Mouse (Mus musculus) right cerebral cortex, postnatal 36 days (tissue): ENCODE measurements around the gene Stoml2.

Experiments used
- DNase-seq, 2 experiments: peaks; one replicate each; pipeline ENCODE4 v3.0.0; 2022; ENCODE audit warnings: low spot score in 2 of 2, mixed read lengths in 1 of 2

Stoml2 gene

DNA sequence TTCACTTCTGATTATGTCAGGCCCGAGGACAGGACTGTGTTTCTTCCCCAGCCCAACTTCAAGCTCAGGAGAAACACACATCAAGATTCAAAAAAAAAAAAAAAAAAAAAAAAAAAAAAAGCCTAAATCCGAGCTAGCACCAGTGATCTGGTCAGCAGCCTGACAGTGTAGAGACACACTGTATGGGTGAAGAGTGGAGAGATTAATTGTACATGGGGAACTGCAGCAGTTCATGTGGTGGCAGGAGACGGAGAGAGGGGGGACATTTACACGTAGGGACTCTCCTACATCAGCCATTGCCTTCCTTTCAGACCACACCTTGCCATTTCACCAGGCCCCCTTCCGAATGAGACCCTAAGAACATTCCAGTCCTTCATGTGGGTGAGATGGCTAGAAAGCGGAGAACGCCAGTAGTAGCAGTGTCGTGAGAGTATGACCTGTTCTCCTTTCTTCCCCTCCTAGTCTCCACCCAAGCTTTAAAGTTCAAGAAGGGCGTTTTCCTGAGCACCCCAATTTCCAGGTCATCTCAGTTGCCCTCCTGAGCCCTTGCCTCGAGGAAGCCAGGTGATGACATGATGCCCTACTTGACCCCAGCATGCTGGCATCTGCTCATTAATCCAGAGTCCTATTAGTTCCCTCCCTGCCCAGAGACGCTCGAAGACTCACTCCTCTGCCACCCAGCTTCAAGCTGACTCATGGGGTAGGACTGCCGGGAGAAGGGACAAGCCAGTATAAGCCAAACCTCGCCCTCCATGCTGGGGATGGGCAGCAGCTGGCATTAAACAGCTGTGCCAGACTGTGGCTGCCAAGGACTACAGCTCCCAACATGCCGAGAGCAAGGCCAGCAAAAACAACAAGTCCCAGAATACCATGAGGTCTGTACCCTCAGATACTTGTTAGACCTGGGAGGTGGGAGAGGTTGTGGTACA is 7.3 kb upstream of the Stoml2 start:
- no peak for DNase-seq

DNA sequence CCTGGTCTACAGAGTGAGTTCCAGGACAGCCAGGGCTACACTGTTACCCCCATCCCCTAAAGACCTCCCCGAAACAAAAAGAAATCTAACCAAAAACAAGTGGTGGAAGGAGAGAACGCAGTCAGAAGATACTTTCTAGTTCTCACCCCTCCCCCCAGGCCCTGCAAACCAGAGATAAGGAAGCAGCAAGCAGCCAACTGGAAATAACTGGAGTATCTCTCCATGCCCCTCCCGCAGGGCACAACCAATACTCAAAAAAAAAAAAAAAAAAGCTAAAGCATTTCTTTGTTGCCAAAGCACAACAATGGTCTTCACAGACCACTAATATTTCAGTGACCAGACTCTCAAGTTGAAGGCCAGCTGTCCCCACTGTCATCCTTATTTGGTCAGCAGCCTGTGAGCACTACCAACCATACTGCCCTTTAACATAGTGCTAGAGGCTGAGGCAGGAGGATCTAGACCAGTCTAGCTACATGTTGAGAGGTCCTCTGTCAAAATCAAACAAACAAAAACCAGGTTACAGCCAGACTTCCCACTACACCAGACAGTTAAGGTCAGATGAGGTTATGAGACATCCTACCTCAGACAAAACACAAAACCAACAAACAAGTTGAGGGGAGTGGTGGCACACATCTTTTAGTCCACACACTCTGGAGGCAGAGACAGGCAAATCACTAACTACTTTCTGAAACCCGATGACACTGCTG is 6.5 kb upstream of the Stoml2 start:
- no peak for DNase-seq

DNA sequence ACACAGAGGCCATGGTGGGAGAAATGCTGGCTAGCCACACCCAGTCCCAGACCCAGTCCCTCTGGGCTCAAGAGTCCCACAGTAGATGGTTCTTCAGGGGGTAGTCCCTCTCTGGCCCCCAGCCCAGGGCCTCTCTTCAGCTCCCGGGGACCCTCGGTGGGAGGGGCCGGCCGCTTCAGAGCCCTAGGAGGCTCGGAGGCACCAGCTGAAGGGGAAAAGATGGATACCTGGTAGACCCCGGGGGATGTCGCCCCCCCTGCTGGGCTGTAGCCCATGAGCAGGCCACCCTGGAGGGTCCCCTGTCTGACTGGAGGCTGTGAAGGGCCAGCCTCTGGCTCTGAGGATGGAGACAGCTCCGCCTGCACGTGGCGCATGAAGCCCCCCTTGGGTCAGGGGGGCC is 4.8 kb upstream of the Stoml2 start:
- DNase-seq: no peak

DNA sequence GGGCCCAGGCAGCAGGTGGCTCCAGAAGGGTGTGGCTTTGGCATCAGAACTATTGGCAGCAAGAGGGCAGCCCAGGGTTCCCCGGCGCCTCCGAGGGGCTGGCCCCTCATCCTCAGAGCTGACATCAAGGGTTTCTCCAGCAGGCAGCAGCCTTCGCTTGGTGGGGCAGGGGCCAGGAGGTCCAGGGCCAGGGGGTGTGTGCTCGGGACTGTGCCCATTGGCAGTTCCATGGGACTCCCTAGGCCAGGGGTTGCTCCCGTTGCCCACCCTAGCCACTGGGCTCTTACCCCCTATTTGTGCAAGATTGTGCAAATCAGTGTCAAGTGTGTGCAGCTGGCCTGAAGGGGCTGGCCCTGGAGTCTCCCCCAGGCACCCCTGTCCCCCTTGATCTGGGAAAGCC is 4.3 kb upstream of the Stoml2 start:
- DNase-seq: no peak

DNA sequence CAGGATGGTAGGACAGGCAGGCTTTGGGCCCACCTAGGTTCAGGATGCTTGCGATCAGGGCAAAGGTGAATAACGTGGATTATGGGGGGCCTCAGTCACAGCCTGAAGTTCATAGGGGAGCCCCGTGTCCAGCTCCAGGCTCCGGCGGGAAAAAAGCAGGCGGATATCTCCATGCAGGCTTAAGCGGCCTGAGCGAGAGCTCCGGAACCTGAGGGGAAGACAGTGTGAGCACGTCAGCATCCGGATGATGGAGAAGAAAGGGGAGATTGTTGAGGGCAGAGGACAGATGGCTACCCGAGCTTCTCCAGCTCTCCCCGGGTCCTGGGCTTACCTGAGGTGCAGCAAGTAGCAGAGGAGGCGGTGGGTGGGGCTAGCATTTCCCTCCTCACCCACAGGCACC is 2.0 kb upstream of the Stoml2 start:
- no peak for DNase-seq

DNA sequence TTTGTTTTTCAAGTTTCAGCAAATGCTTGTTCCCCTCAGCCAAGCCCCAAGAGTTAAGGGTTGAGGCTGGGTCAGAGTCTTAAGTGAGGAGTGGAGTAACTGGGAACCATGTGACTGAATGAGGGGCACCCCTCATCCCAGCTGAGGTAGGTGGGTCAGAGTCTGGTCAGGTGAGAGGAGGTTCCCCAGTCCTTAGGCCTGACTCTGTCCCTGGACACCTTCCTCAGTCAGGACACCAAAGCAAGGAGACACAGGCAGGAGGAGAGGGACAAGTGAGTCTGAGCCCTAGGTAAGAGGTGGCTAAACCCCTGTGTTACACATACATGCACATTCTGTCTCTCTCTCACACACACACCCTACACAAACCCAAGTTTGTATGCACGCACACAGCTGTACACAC is 991 bp upstream of the Stoml2 start:
- no peak for DNase-seq

DNA sequence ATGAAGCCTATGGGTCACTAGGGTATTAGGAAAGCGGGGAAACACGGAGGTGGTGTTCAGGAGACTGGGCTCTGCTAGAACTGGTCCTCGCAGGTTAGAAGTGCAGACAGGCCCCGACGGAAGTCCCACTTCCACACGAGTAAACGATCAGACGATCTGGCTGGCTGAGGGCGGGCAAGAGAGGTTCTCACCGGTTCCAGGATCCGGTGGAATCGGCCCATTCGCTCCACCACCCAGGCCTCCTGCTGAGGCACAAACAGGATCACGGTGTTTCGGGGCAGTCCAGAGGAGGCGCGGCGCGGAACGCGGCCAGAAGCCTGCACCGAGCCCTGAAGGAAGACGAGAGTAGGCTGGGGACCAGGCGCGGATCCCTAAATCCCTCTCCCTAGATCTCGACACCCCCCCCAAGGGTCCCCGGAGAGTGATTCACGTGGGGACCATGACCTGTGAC is 705 bp downstream of the Stoml2 start:
- no peak for DNase-seq

DNA sequence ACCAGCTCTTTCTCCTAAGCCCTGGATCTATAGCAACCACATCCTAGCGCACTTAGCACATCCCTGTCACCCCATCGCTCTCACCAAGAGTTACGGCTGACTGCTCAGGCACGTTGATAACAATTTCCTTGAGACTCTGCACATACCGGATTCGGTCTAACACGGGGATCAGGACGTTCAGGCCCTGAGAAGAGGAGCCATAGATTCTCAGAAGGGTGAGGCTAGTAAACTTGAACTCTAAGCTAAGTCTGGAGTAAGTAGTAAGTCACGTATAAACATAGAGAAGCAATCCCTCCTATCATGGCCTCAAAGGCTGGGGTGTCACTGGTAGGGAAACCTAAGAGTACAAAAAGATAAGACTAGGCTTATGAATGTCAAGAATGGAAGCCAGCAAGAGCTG is 1.2 kb downstream of the Stoml2 start:
- DNase-seq: no peak

DNA sequence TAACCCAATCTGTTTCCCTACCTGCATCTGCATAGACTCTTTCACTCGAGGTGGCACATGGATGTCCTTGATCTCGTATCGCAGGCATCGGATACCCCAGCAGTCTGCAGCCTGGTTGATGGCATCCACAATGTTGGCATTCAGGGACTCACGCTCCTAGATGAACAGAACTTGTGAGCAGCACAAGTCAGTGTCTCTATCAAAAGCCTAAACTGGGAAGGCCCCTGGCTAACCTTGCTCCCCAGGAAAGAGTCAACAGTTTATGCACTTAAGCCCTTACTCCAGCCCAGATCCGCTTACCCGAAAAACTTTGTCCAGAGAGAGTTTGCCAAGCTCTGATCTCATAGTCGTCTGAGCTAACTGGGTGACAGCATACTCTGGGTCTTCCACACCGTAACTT is 1.8 kb downstream of the Stoml2 start:
- DNase-seq: no peak

DNA sequence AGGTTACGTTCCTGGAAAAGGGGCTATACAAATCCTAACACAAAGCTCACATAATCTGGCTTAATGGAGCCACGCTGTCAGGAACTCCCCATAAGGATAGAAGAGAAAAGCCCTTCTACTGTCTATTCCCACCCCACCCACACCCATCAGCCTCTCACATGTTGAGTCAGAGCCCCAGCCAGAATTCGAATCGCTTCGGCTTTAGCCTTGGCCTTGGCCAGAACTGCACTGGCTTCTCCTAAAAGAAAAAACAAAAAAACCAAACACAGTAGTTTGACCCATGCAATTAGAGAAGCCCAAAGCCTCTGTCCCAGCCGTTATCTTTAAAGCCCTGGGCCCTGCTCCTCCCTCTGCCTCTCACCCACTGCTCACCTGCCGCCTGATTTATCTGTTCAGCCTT is 2.4 kb downstream of the Stoml2 start:
- no peak for DNase-seq

DNA sequence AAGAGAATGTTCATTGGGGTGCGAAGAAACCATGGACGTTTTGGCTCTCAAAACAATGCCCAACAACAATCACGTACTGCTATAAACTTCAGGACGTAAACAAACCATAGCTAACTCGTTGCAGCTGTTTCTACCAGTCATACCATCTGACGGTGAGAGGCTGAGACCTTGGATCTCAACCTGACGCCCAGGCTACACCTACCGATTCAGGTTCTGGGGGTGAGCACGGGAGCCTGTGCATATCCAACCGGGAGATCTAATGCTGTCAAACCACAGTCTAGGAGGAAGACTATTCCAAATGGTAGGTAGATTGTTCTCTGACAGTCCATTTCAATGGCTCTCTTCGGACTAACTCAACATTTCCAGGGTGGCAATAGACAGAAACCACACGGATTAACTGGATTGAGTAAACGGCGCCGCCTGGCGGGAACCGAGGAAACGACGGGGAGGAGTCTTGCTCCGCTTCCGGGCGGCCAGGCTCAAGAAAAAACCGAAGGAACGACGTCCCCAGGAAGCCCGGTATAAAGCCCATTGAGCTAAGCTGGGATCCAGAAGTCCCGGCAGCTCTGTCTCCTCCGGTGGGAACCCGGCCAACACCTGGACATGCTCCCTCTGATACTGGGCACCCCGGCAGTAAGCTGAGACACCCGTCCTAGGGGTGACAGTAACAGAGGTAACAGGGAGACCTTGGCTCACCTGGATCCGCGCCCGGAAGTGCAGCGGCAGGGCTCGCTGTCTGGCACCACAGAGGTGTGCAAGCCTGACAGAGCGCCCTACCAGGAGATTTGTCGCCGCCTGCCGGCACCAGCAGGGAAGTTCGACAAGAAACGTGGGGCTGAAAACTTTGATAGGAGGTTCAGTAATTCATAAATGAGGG is 6.2 kb downstream of the Stoml2 start, which contains the start of gene Pigo:
Pigo (minus strand) TSS at position 736 of the 877 bp plus-strand sequence.
- DNase-seq: peak; percentile 88 to 90

DNA sequence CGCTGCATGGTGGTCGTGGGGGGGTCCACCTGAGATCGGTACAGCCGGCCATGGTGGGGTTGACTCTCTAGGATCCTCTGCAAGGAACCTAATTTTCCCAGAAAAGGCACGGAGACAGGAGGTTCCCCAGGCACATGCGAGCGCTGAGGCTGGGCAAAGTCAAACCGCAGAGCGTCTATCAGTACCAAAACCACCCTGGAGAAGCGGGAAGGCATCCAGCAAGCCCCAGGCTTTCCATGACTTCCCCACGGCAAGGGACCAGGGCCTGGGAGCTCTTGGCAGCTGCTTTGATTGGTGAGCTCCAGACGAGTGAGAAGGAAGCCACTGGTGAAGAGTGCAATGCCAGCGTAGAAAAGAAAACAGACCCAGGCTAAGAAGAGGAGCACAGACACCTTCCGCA is 6.8 kb downstream of the Stoml2 start:
- DNase-seq: no peak

DNA sequence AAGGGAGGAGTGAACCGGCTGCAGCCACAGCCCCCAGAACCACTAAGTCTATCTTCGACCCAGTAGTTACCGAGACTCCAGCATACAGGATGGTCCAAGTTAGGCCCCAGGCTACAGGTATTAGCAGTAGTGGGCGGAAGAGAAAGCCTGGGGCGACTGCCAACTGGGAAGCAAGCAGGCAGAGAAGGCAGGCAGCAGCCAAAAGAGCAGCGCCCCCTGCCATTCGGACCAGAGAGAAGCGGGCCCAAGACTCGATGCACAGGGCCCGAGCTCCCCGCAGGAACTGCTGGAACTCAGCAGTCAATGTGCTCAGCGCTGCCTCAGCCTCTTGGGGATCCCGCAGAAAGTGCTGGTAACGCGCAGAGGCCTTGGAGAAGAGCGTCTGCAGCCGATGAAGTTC is 10.2 kb downstream of the Stoml2 start:
- DNase-seq: no peak

DNA sequence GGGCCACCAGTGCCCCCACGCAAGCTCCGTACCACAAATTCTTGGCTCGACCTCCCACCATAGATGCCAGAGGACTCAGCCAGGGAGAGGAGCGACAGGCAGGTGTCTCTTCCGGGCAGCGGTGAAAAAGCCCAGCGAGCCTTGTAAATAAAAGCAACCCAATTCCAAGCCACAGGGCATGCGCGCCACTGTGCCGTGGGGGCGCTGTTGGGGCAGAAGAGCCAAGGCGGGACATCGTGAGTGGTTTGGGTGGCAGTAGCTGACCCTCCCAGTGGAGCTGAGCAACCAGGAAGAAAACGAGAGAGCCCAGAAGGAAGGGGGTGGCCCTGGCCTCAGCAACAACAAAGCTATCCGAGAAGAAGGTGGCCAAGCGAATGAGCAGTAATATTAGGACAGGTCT is 10.6 kb downstream of the Stoml2 start:
- no peak for DNase-seq

DNA sequence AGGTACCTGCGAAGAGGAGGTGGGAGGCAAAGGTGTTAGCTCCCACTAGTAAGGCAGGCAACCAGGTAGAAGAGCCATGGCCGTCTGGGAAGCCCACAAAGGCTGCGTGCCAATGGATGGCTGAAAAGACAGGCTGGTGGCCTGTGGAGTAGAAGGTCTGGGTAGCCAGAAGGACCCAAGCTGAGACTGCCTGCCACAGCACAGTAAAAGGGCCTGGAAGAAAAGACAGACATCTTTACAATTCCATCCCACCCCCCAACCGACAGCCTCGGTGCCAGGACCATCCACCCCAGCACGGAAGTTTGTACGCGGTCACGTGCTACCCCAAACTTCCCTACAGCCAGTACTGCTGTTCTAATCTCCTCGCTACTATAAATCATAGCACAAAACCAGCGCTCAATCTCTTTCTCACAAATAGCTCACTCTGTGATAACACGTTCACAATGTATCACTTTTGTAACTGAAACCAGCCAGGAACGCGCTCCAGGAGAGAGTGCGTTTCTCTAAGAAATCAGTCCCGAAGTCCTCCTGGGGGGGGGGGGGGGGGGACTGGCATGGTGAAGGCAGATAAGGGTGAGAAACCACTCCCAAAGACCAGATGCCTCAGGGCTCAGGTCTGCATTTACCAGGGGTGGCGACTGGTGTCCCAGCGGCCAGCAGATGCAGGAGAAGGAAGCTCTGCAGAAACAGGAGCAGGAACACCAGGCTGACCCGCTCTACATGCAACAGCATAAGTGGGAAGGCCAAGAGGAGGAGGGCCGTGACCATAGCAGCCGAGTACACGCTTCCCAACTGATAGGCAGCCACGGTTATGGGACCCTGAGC is 11.7 kb downstream of the Stoml2 start:
- no peak for DNase-seq

DNA sequence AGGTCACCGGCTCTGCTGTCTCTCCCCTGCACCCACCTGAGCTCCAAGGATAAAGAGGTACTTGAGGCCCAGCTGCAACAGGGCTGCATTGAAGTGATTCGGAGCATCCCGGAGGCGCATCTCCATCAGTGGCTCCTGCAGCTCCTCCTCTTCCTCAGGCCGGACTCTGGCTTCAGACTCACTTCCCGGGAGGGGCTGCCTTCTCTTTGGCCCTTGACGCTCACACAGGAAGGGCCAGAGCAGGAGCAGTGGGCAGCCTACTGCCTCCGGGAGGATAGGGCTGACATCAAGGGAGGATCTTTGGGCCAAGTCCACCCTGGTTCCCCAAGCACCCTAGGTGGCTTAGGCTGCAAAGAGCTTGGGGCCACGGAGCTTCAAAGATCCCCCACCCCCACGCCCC is 12.3 kb downstream of the Stoml2 start:
- no peak for DNase-seq

DNA sequence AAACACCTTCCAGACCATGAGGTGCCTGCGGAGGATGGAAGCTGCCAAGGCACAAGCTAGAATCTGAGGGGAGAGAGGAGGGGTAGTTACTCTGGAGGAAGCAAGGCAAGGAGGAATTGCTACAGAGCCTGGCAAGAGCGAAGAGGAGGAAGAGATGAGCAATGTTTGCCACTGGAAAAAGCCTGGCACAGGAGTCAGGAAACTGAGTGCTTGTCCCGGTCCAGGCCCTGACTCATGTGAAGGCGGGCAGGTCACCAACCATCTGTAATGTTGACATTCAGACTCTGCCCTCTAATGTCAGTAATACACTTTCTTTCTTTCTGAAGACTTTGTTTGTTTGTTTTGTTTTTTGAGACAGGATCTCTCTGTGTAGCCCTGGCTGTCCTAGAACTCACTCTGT is 13.4 kb downstream of the Stoml2 start:
- no peak for DNase-seq

DNA sequence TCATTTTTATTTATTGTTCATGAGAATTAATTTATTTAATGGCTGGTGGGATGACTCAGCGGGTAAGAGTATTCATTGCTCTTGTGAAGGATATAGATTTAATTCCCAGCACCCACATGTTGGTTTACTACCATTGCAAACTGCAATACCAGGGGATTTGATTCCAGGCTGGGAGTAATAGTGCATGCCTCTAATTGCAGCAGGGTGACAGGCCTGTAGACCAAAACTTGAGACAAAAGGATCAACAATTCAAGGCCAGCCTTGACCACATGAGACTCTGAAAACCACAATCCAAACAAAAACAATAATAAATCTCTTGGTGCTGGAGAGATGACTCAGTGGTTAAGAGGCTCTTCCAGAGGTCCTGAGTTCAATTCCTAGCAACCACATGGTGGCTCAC is 19.4 kb downstream of the Stoml2 start:
- DNase-seq: no peak

DNA sequence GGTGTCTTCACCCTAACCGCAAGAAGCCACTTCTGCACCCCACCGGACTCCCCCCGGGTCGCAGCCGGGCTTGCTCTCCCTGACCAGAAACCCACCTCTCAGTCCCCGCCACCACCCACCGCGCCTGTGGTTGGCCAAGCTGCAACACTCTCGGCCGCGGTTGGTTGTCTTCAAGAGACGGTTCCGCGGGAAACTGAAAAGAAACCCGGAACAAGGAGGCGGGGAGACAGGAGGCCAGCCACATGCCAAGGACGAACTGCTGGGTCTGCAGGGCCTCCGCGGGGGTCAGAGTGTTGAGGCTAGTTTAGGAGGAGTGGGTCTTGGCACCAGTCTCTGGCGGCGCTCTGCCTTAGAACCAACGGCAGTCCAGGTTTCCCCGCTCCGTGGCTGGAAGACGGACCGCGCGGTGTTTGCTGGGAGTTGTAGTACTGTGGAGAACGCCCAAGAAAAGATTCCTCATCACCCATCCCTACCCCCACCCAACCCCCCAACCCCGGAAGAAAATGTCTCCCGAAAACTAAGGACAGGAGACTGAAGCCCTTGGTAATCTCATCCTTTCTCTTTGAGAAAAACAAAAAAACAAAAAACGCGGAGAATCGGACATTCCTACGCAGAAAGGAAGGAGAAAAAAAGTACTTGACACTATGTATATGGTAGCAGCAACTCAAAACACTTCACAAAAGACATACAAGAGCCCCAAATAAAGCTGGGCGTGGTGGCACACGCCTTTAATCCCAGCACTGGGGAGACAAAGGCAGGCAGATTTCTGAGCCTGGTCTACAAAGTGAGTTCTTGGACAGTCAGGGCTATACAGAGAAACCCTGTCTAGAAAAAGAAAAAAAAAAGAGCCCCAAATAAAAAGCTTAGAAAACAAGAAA is 21.1 kb downstream of the Stoml2 start, which contains the start of gene Fancg:
Fancg (minus strand) TSS at position 346 of the 878 bp plus-strand sequence.
- peak; percentile 78 to 79 for DNase-seq

DNA sequence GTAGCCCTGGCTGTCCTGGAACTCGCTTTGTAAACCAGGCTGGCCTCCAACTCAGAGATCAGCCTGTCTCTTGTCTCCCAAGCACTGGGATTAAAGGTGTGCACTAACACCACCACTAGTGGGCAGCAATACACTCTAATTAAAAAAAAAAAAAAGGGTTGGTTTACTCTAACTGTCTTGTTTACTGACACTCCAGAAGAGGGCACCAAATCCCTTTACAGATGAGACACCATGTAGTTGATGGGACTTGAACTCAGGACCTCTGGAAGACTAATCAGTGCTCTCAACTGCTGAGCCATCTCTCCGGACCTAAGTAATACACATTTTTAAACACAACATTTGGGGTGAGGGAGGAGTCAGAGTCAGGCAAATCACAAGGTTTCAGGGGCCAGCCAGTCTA is 25.7 kb downstream of the Stoml2 start:
- DNase-seq: no peak
